Mouse (Mus musculus) megakaryocyte-erythroid progenitor cell, adult 5-6 weeks (primary cell): ENCODE measurements around the gene Dpp10. TPM values are rescaled to one million over a fixed set of nuclear protein-coding genes. Genes with fewer than 3 reads are reported as not detected.

Experiments used
- ATAC-seq: replicated peaks from 2 replicates; pipeline ENCODE4 v1.8.0; 2016; ENCODE audit warnings: mild to moderate bottlenecking, inconsistent platforms; ENCODE audit not compliant: severe bottlenecking, poor library complexity, low FRiP score, low TSS enrichment
- total RNA-seq, 2 experiments: library from RNA; stranded (forward) in 1 of 2; stranded (reverse) in 1 of 2; fragments of 200-1000, 215-1000 nt in 1 of 2; fragments of >200 nt in 1 of 2; fragmentation: Nextera tagmentation in 1 of 2; gene quantifications; 2 replicates each; pipeline ENCODE4 v1.2.3; 2014 to 2017

The Dpp10 gene
- total RNA-seq, 2 experiments from 2014 or later: not detected

GRCm38 (mm10) chr1:123924905-123925304 is 120.5 kb downstream of the Dpp10 start:
- no peak for ATAC-seq

- ATAC-seq: no peak
Observed at GRCm38 (mm10) chr1:123923907-123924306, 121.5 kb downstream of the Dpp10 start.

GRCm38 (mm10) chr1:123919606-123920005 is 125.8 kb downstream of the Dpp10 start:
- ATAC-seq: no peak

GRCm38 (mm10) chr1:123902628-123903027 is 142.7 kb downstream of the Dpp10 start:
- ATAC-seq: no peak

- no peak for ATAC-seq
Observed at GRCm38 (mm10) chr1:123901218-123901617, 144.1 kb downstream of the Dpp10 start.

- no peak for ATAC-seq
Observed at GRCm38 (mm10) chr1:123887243-123887642, 158.1 kb downstream of the Dpp10 start.

- no peak for ATAC-seq
Observed at GRCm38 (mm10) chr1:123846881-123847280, 198.5 kb downstream of the Dpp10 start.

- no peak for ATAC-seq
Observed at GRCm38 (mm10) chr1:123801206-123801605, 244.2 kb downstream of the Dpp10 start.

GRCm38 (mm10) chr1:123765511-123765910 is 279.8 kb downstream of the Dpp10 start:
- ATAC-seq: no peak

GRCm38 (mm10) chr1:123762272-123762671 is 283.1 kb downstream of the Dpp10 start:
- no peak for ATAC-seq

- ATAC-seq: no peak
Observed at GRCm38 (mm10) chr1:123756055-123756454, 289.3 kb downstream of the Dpp10 start.

- ATAC-seq: no peak
Observed at GRCm38 (mm10) chr1:123707292-123707691, 338.1 kb downstream of the Dpp10 start.

- no peak for ATAC-seq
Observed at GRCm38 (mm10) chr1:123658409-123658808, 386.9 kb downstream of the Dpp10 start.

- no peak for ATAC-seq
Observed at GRCm38 (mm10) chr1:123656607-123657006, 388.8 kb downstream of the Dpp10 start.

GRCm38 (mm10) chr1:123637897-123638296 is 407.5 kb downstream of the Dpp10 start:
- ATAC-seq: no peak

- ATAC-seq: no peak
Observed at GRCm38 (mm10) chr1:123628268-123628667, 417.1 kb downstream of the Dpp10 start.

GRCm38 (mm10) chr1:123584857-123585256 is 460.5 kb downstream of the Dpp10 start:
- no peak for ATAC-seq

GRCm38 (mm10) chr1:123580112-123580511 is 465.2 kb downstream of the Dpp10 start:
- no peak for ATAC-seq

- ATAC-seq: no peak
Observed at GRCm38 (mm10) chr1:123573713-123574112, 471.6 kb downstream of the Dpp10 start.

- no peak for ATAC-seq
Observed at GRCm38 (mm10) chr1:123542496-123542895, 502.9 kb downstream of the Dpp10 start.

GRCm38 (mm10) chr1:123467729-123468128 is 577.6 kb downstream of the Dpp10 start:
- no peak for ATAC-seq

- no peak for ATAC-seq
Observed at GRCm38 (mm10) chr1:123414163-123414562, 631.2 kb downstream of the Dpp10 start.
